Mouse (Mus musculus): Measurements from ENCODE around the gene Slc38a9. TPM values are rescaled to one million over a fixed set of nuclear protein-coding genes. Genes with fewer than 3 reads are reported as not detected.

The Slc38a9 gene
- polyA plus RNA-seq, 1 experiment from 2014 or later: 10.1 TPM

- H3K9me3 ChIP-seq (ENCODE audit: control insufficient read depth, low read length): no peaks in the 10 kb centered on the region
- H3K27ac ChIP-seq (replicated peaks): no peak overlapping the region
- 43% methylated on average over 3 of the region's 3 CpGs for WGBS
- no peaks in the 10 kb centered on the region for H3K36me3 ChIP-seq (ENCODE audit: control insufficient read depth, insufficient read depth, low read length)
- no peak for ATAC-seq (ENCODE audit: low FRiP score, low TSS enrichment)
- no peak overlapping the region for H3K4me2 ChIP-seq (replicated peaks; ENCODE audit: low read depth)
- no peak overlapping the region for H3K9ac ChIP-seq (ENCODE audit: low read length)
- H3K4me3 ChIP-seq (ENCODE audit: low read depth, low read length): no peak overlapping the region
- DNase-seq (ENCODE audit: low spot score): no peak
- TF ChIP-seq EP300 (optimal IDR thresholded peaks at IDR 0.05): no peak
- TF ChIP-seq CTCF (IDR thresholded peaks at IDR 0.05; ENCODE audit: low read depth): no peak
- no peaks in the 10 kb centered on the region for H3K27me3 ChIP-seq (ENCODE audit: control insufficient read depth, insufficient read depth, low read length)
- H3K4me1 ChIP-seq (replicated peaks; ENCODE audit: control insufficient read depth, insufficient read depth): no peaks in the 10 kb centered on the region
These were observed 24.1 kb upstream of the Slc38a9 start for GRCm38 (mm10) chr13:112636498-112636897.

GRCm38 (mm10) chr13:112639111-112639510, 21.4 kb upstream of the Slc38a9 start:
- no peaks in the 10 kb centered on the region for H3K9me3 ChIP-seq (ENCODE audit: control insufficient read depth, low read length)
- TF ChIP-seq CTCF (IDR thresholded peaks at IDR 0.05; ENCODE audit: low read depth): no peak
- no peak for TF ChIP-seq EP300 (optimal IDR thresholded peaks at IDR 0.05)
- 65% methylated on average over 4 of the region's 4 CpGs for WGBS
- H3K4me1 ChIP-seq (replicated peaks; ENCODE audit: control insufficient read depth, insufficient read depth): no peaks in the 10 kb centered on the region
- H3K4me2 ChIP-seq (replicated peaks; ENCODE audit: low read depth): no peak overlapping the region
- H3K4me3 ChIP-seq (ENCODE audit: low read depth, low read length): no peak overlapping the region
- H3K9ac ChIP-seq (ENCODE audit: low read length): no peak overlapping the region
- DNase-seq (ENCODE audit: low spot score) (no peak), ATAC-seq (ENCODE audit: low FRiP score, low TSS enrichment) (no peak)
- no peaks in the 10 kb centered on the region for H3K27me3 ChIP-seq (ENCODE audit: control insufficient read depth, insufficient read depth, low read length)
- H3K36me3 ChIP-seq (ENCODE audit: control insufficient read depth, insufficient read depth, low read length): no peaks in the 10 kb centered on the region
- H3K27ac ChIP-seq (replicated peaks): no peak overlapping the region

- WGBS: 83% methylated on average over 3 of the region's 3 CpGs
- Histone ChIP-seq H3K36me3 (ENCODE audit: control insufficient read depth, insufficient read depth, low read length) (no peaks in the 10 kb centered on the region), H3K4me3 (ENCODE audit: low read depth, low read length) (no peak overlapping the region), H3K4me2 (replicated peaks; ENCODE audit: low read depth) (no peak overlapping the region), H3K4me1 (replicated peaks; ENCODE audit: control insufficient read depth, insufficient read depth) (no peaks in the 10 kb centered on the region), H3K27me3 (ENCODE audit: control insufficient read depth, insufficient read depth, low read length) (no peaks in the 10 kb centered on the region), H3K9me3 (ENCODE audit: control insufficient read depth, low read length) (no peaks in the 10 kb centered on the region), H3K9ac (ENCODE audit: low read length) (no peak overlapping the region), H3K27ac (replicated peaks) (no peak overlapping the region)
- DNase-seq (ENCODE audit: low spot score): no peak
- TF ChIP-seq EP300 (optimal IDR thresholded peaks at IDR 0.05) (no peak), CTCF (IDR thresholded peaks at IDR 0.05; ENCODE audit: low read depth) (no peak)
- no peak for ATAC-seq (ENCODE audit: low FRiP score, low TSS enrichment)
These were observed 17.7 kb upstream of the Slc38a9 start for GRCm38 (mm10) chr13:112642897-112643296.

DNA sequence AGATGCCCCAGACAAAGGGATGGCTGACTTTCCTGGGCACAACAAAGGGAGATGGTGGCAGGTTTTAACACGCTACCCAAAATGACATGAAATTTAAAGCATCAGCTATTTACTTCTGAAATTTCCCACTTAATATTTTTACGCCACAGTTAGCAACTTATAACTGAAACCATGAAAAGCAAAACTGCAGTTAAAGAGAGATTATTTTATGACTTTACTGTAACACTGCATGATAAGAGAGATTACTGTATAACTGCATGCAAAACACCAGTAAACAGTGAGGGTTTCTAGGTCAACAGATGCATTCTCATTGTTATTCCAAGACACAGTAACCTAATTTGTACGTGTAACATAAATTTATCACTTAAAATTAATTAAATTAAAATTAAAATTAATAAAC, 15.6 kb upstream of the Slc38a9 start:
- no peaks in the 10 kb centered on the region for H3K27me3 ChIP-seq (ENCODE audit: control insufficient read depth, insufficient read depth, low read length)
- DNase-seq (ENCODE audit: low spot score) (no peak), ATAC-seq (ENCODE audit: low FRiP score, low TSS enrichment) (no peak)
- no peak overlapping the region for H3K9ac ChIP-seq (ENCODE audit: low read length)
- H3K4me1 ChIP-seq (replicated peaks; ENCODE audit: control insufficient read depth, insufficient read depth): no peaks in the 10 kb centered on the region
- no peaks in the 10 kb centered on the region for H3K36me3 ChIP-seq (ENCODE audit: control insufficient read depth, insufficient read depth, low read length)
- H3K27ac ChIP-seq (replicated peaks): no peak overlapping the region
- no peak for TF ChIP-seq CTCF (IDR thresholded peaks at IDR 0.05; ENCODE audit: low read depth)
- TF ChIP-seq EP300 (optimal IDR thresholded peaks at IDR 0.05): no peak
- H3K9me3 ChIP-seq (ENCODE audit: control insufficient read depth, low read length): no peaks in the 10 kb centered on the region
- WGBS: 76% methylated on average over 3 of the region's 3 CpGs
- no peak overlapping the region for H3K4me2 ChIP-seq (replicated peaks; ENCODE audit: low read depth)
- H3K4me3 ChIP-seq (ENCODE audit: low read depth, low read length): no peak overlapping the region

- no peak for DNase-seq (ENCODE audit: low spot score)
- no peak for ATAC-seq (ENCODE audit: low FRiP score, low TSS enrichment)
- TF ChIP-seq EP300 (optimal IDR thresholded peaks at IDR 0.05): no peak
- no peak for TF ChIP-seq CTCF (IDR thresholded peaks at IDR 0.05; ENCODE audit: low read depth)
- Histone ChIP-seq H3K36me3 (ENCODE audit: control insufficient read depth, insufficient read depth, low read length) (no peaks in the 10 kb centered on the region), H3K27me3 (ENCODE audit: control insufficient read depth, insufficient read depth, low read length) (no peaks in the 10 kb centered on the region), H3K4me3 (ENCODE audit: low read depth, low read length) (no peak overlapping the region), H3K27ac (replicated peaks) (no peak overlapping the region), H3K4me1 (replicated peaks; ENCODE audit: control insufficient read depth, insufficient read depth) (no peaks in the 10 kb centered on the region), H3K9ac (ENCODE audit: low read length) (no peak overlapping the region), H3K9me3 (ENCODE audit: control insufficient read depth, low read length) (no peaks in the 10 kb centered on the region), H3K4me2 (replicated peaks; ENCODE audit: low read depth) (no peak overlapping the region)
- WGBS: 75% methylated on average over 1 of the region's 1 CpGs
These were observed 14.9 kb upstream of the Slc38a9 start for GRCm38 (mm10) chr13:112645529-112646186.

DNA sequence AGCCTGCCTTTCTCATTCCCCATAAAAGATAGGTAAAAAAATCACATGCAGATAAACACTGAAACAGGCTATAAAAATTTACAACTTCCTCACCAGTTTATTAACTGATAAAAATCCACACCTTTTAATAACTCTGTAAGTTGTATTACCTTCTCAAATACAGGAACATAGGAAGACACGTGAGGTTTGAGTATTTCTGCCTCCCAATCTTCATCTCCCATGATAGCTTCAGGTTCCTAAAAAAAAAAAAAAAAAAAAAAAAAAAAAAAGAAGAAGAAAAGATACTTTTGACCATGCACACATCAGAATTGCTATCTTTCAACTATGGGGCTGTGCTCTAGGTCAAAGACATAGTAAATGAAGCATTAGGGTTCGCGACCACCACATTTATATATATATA, 9.4 kb upstream of the Slc38a9 start:
- 0 out of 2 replicates have a peak, but pooled peaks cover 2% of the 10 kb centered on the region for H3K9me3 ChIP-seq (ENCODE audit: control insufficient read depth, low read length)
- H3K4me3 ChIP-seq (ENCODE audit: low read depth, low read length): no peak overlapping the region
- TF ChIP-seq CTCF (IDR thresholded peaks at IDR 0.05; ENCODE audit: low read depth) (no peak), EP300 (optimal IDR thresholded peaks at IDR 0.05) (no peak)
- no peak overlapping the region for H3K27ac ChIP-seq (replicated peaks)
- H3K9ac ChIP-seq (ENCODE audit: low read length): no peak overlapping the region
- no peaks in the 10 kb centered on the region for H3K36me3 ChIP-seq (ENCODE audit: control insufficient read depth, insufficient read depth, low read length)
- no peaks in the 10 kb centered on the region for H3K27me3 ChIP-seq (ENCODE audit: control insufficient read depth, insufficient read depth, low read length)
- H3K4me1 ChIP-seq (replicated peaks; ENCODE audit: control insufficient read depth, insufficient read depth): no peaks in the 10 kb centered on the region
- H3K4me2 ChIP-seq (replicated peaks; ENCODE audit: low read depth): no peak overlapping the region
- ATAC-seq (ENCODE audit: low FRiP score, low TSS enrichment) (no peak), DNase-seq (ENCODE audit: low spot score) (no peak)
- 88% methylated on average over 3 of the region's 3 CpGs for WGBS
